Mouse (Mus musculus) spleen, adult 2 months (tissue): ENCODE measurements around the gene Man2a2. TPM values are rescaled to one million over a fixed set of nuclear protein-coding genes. Genes with fewer than 3 reads are reported as not detected.

Experiments used
- DNase-seq, 2 experiments: peaks; one replicate each; pipeline versions ENCODE4 v3.0.0 to v3.0.0-alpha.2; 2012 to 2021; ENCODE audit warnings: low spot score in 2 of 2, low read depth in 1 of 2
- H3K27ac ChIP-seq: fragments of 200-500 bp; 2 replicates; pipeline ENCODE4 v1.5.1; 2012; ENCODE audit warnings: low read length, inconsistent platforms; ENCODE audit not compliant: insufficient read depth
- H3K27me3 ChIP-seq: fragments of 200-500 bp; 2 replicates; pipeline ENCODE4 v1.6.1; 2012; ENCODE audit warnings: mild to moderate bottlenecking, moderate library complexity, low read length, inconsistent platforms; ENCODE audit not compliant: control insufficient read depth, insufficient read depth
- H3K36me3 ChIP-seq: fragments of 200-500 bp; 2 replicates; pipeline ENCODE4 v1.6.1; 2012; ENCODE audit warnings: mild to moderate bottlenecking, low read length, inconsistent platforms; ENCODE audit not compliant: control insufficient read depth, insufficient read depth
- H3K4me1 ChIP-seq: fragments of 200-500 bp; 2 replicates; pipeline ENCODE4 v1.6.1; 2011; ENCODE audit warnings: inconsistent platforms; ENCODE audit not compliant: control insufficient read depth, insufficient read depth, insufficient read length
- H3K4me3 ChIP-seq: fragments of 200-500 bp; 2 replicates; pipeline ENCODE4 v1.5.1; 2011; ENCODE audit warnings: mild to moderate bottlenecking, inconsistent platforms; ENCODE audit not compliant: insufficient read depth, insufficient read length; ENCODE audit errors: extremely low read depth
- CTCF ChIP-seq: fragments of 200-500 bp; IDR thresholded peaks from 2 replicates; pipeline ENCODE4 v1.5.1; 2011; ENCODE audit warnings: mild to moderate bottlenecking, inconsistent platforms; ENCODE audit not compliant: insufficient read depth, insufficient read length, insufficient replicate concordance; ENCODE audit errors: extremely low read depth
- POLR2A ChIP-seq: fragments of 200-500 bp; IDR thresholded peaks from 2 replicates; pipeline ENCODE4 v1.6.1; 2011; ENCODE audit warnings: low read depth, low read length, inconsistent platforms
- WGBS: fragments of 180-500 bp; shearing (Covaris S2); methylation state at CpG from one replicate; pipeline ENCODE4 v1.1.7; 2018; 5-methylcytosine and 5-hydroxymethylcytosine counted together
- polyA plus RNA-seq: library from polyadenylated mRNA; depleted of rRNA; stranded (reverse); fragments of >200 nt; gene quantifications from 2 replicates; pipeline ENCODE4 v1.2.3, GENCODE M21; 2012

Man2a2 gene
- polyA plus RNA-seq, 1 experiment: 98.3 TPM

DNA sequence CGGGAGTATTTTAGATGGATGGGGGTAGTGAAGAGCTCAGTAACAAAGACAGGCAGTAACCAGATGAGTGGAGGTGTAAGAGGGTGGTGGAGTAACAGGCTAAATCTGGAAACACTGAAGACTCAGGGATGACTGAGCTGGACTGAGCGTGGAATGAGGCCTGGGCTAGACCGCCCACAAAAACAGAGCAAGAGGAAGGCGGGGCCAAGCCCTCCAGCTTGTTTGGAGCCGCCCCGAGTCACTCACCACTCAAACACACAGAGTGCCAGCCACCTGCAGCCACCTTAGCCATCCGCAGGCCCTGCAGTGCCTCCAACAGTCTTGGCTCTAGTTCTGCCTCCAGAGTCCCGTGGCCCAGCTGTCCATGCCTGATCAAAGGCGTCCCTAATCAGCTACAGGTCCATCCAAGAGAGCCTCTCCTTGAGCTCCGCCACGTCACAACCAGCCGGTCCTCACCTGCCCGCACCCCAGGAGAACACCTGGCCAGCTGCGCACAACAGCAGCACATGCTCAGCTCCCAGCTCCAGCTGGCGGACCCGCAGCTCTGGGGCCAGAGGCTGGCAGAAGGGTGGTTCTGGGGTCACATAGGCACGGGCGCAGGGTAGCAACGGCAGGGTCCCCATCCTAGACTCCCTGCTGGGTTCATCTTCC lies 51.2 kb downstream of the Man2a2 start:
- no peaks in the 10 kb centered on the region for H3K27me3 ChIP-seq

DNA sequence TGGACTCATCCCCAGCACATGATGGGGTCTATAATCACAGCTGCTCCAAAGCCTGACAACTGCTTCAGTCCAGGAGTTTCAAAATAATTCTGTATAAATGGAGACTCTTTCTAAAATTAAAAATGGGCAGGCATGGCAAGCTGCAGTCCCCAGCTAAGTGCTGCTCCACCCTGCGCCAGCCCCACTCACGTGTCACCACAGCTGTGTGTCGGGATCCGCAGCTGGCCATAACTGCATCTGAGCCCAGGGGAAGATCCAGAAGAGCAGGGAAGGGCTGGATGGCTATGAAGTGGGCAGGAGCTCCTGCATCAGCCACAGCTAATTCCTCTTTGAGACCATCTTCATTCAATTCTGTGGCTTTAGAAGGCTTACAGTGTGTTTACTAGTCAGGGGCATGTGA lies 52.5 kb downstream of the Man2a2 start:
- DNase-seq: no peak
- 94% methylated on average over 4 of the region's 4 CpGs for WGBS
- Histone ChIP-seq H3K27me3 (no peaks in the 10 kb centered on the region), H3K4me3 (no peak overlapping the region), H3K27ac (no peak overlapping the region), H3K4me1 (no peaks in the 10 kb centered on the region), H3K36me3 (peaks cover 7% of the 10 kb centered on the region)
- TF ChIP-seq CTCF (no peak), POLR2A (no peak)

More for the DNA sequence above, 51.2 kb downstream of the Man2a2 start:
- Histone ChIP-seq H3K4me3 (no peak overlapping the region), H3K27ac (no peak overlapping the region), H3K4me1 (no peaks in the 10 kb centered on the region), H3K36me3 (peaks cover 4% of the 10 kb centered on the region; the same call in 1 of the 2 replicates)
- WGBS: 97% methylated on average over 19 of the region's 19 CpGs
- DNase-seq: no peak
- TF ChIP-seq CTCF (no peak), POLR2A (no peak)

DNA sequence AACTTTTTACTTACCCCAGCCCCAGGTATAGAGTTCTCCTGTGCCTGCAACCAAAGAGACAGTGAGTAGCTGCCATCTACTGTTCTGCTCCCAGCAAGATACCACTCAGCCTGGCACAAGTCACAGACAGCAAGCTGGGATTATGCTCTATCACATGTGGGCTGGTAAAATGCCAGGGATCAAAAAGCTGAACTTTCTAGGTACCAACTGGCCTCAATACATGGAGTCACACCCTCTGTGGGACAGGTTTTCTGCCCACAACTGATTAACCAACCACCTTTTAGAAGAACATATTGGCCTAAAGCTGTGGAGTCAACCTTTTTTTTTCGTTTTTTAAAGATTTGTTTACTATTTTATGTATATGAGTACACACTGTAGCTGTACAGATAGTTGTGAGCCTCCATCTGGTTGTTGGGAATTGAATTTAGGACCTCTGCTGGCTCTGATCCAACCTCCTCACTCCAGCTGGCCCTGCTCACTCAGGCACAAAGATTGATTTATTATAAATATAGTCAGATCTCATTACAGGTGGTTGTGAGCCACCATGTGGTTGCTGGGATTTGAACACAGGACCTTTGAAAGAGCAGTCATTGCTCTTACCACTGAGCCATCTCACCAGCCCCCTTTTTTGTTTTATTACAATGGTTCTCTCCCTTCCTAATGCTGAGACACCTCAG lies 53.6 kb downstream of the Man2a2 start:
- H3K27ac ChIP-seq: no peak overlapping the region
- WGBS: 82% methylated on average over 1 of the region's 1 CpGs
- no peak overlapping the region for H3K4me3 ChIP-seq
- H3K36me3 ChIP-seq: peaks cover 7% of the 10 kb centered on the region
- TF ChIP-seq CTCF: no peak
- TF ChIP-seq POLR2A: no peak
- no peaks in the 10 kb centered on the region for H3K4me1 ChIP-seq
- no peaks in the 10 kb centered on the region for H3K27me3 ChIP-seq
- no peak for DNase-seq

DNA sequence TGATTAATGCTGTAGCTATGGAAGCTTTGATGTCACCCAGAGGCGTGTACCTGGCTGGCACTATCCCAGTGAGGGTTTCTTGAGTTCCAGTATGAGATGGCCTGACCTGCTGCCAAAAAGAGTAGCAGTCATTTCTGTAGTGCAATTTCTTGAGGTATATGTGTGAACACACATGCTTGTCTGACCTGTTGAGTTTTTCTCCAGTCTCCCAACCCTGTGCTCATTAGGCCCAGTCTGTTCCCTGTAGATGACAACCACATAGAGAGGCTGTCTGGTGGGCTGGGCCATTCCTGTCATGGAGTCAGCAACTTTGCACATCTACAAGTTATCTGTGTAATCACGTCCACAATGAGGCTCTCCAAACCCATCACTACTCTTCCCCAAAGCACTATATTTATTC lies 55.4 kb downstream of the Man2a2 start:
- Histone ChIP-seq H3K4me1 (no peaks in the 10 kb centered on the region), H3K27me3 (no peaks in the 10 kb centered on the region), H3K36me3 (peaks cover 7% of the 10 kb centered on the region), H3K27ac (no peak overlapping the region), H3K4me3 (no peak overlapping the region)
- no peak for DNase-seq
- TF ChIP-seq POLR2A (no peak), CTCF (no peak)
- WGBS: 84% methylated on average over 2 of the region's 2 CpGs

DNA sequence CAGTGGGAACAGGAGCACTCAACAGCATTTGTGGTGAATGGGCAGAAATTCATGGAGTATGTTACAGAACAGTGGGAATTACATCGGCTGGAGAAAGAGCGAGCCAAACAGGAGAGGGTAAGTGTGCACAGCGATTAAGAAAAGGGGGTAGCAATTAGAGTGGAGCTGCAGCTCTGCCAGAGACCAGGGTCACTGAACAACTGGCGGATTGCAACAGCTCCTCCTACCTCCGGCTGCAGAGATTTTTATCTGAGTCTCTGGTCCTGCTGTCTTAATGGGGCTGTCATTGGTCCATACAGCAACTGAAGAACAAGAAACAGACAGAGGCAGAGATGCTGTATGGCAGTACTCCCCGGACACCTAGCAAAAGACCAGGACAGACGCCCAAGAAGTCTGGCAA lies 60.4 kb downstream of the Man2a2 start:
- Histone ChIP-seq H3K27me3 (no peaks in the 10 kb centered on the region), H3K27ac (no peak overlapping the region), H3K36me3 (peaks cover 5% of the 10 kb centered on the region), H3K4me3 (no peak overlapping the region), H3K4me1 (no peaks in the 10 kb centered on the region)
- no peak for TF ChIP-seq POLR2A
- no peak for TF ChIP-seq CTCF
- no peak for DNase-seq
- WGBS: 94% methylated on average over 7 of the region's 7 CpGs

DNA sequence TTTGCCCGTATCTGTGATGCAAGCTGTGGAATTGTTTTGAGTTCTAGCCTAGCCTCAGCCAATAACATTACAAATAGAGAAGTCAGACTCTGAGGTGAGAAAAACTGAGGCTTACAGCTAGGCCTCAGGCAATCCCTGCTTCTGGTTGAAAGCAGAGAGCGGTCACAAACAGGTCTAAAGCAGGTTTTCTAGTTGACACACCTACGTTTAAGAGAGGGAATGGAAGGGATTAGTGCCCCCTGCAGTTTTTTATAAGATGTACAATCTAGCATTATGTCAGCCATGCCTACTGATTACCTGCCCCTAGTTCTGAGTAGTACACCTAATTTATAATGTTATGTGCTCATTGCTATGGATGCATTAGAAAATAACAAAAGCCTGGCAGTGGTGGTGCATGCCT lies 63.4 kb downstream of the Man2a2 start:
- DNase-seq: no peak
- Histone ChIP-seq H3K27ac (no peak overlapping the region), H3K4me3 (no peak overlapping the region), H3K4me1 (no peaks in the 10 kb centered on the region), H3K27me3 (no peaks in the 10 kb centered on the region), H3K36me3 (peaks cover 4% of the 10 kb centered on the region)
- 82% methylated on average over 3 of the region's 3 CpGs for WGBS
- TF ChIP-seq POLR2A (no peak), CTCF (no peak)

DNA sequence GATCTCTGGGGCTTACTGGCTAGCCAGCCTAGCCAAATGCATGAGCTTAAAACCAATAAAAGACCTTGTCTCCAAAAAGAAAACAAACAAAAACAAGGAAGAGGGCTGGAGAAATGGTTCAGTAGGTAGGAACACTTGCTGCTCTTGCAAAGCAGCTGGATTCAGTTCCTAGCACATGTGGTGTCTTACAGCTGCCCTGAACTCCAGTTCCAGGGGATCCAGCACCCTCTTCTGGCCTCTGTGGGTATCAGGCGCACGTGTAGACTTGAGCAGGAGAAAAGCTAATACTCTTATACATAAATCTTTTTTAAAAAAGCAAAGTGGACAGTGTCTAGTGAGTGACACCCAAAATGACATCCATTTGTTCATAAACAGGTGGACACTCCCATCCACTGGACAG lies 69.7 kb downstream of the Man2a2 start:
- TF ChIP-seq POLR2A (no peak), CTCF (no peak)
- 94% methylated on average over 2 of the region's 2 CpGs for WGBS

More for the DNA sequence above, 69.7 kb downstream of the Man2a2 start:
- no peak overlapping the region for H3K4me3 ChIP-seq
- no peak overlapping the region for H3K27ac ChIP-seq
- no peak for DNase-seq
- H3K27me3 ChIP-seq: no peaks in the 10 kb centered on the region
- no peaks in the 10 kb centered on the region for H3K4me1 ChIP-seq
- H3K36me3 ChIP-seq: peaks cover 2% of the 10 kb centered on the region
